Mouse (Mus musculus) spleen, adult 2 months (tissue): ENCODE data around the gene Efna5. TPM values are rescaled to one million over a fixed set of nuclear protein-coding genes. Genes with fewer than 3 reads are reported as not detected.

Source experiments
- DNase-seq, 2 experiments: peaks; one replicate each; pipeline versions ENCODE4 v3.0.0 to v3.0.0-alpha.2; 2012 to 2021; ENCODE audit warnings: low spot score in 2 of 2, low read depth in 1 of 2
- H3K27ac ChIP-seq: fragments of 200-500 bp; 2 replicates; pipeline ENCODE4 v1.5.1; 2012; ENCODE audit warnings: low read length, inconsistent platforms; ENCODE audit not compliant: insufficient read depth
- H3K27me3 ChIP-seq: fragments of 200-500 bp; 2 replicates; pipeline ENCODE4 v1.6.1; 2012; ENCODE audit warnings: mild to moderate bottlenecking, moderate library complexity, low read length, inconsistent platforms; ENCODE audit not compliant: control insufficient read depth, insufficient read depth
- H3K36me3 ChIP-seq: fragments of 200-500 bp; 2 replicates; pipeline ENCODE4 v1.6.1; 2012; ENCODE audit warnings: mild to moderate bottlenecking, low read length, inconsistent platforms; ENCODE audit not compliant: control insufficient read depth, insufficient read depth
- H3K4me1 ChIP-seq: fragments of 200-500 bp; 2 replicates; pipeline ENCODE4 v1.6.1; 2011; ENCODE audit warnings: inconsistent platforms; ENCODE audit not compliant: control insufficient read depth, insufficient read depth, insufficient read length
- H3K4me3 ChIP-seq: fragments of 200-500 bp; 2 replicates; pipeline ENCODE4 v1.5.1; 2011; ENCODE audit warnings: mild to moderate bottlenecking, inconsistent platforms; ENCODE audit not compliant: insufficient read depth, insufficient read length; ENCODE audit errors: extremely low read depth
- CTCF ChIP-seq: fragments of 200-500 bp; IDR thresholded peaks from 2 replicates; pipeline ENCODE4 v1.5.1; 2011; ENCODE audit warnings: mild to moderate bottlenecking, inconsistent platforms; ENCODE audit not compliant: insufficient read depth, insufficient read length, insufficient replicate concordance; ENCODE audit errors: extremely low read depth
- POLR2A ChIP-seq: fragments of 200-500 bp; IDR thresholded peaks from 2 replicates; pipeline ENCODE4 v1.6.1; 2011; ENCODE audit warnings: low read depth, low read length, inconsistent platforms
- WGBS: fragments of 180-500 bp; shearing (Covaris S2); methylation state at CpG from one replicate; pipeline ENCODE4 v1.1.7; 2018; 5-methylcytosine and 5-hydroxymethylcytosine counted together
- polyA plus RNA-seq: library from polyadenylated mRNA; depleted of rRNA; stranded (reverse); fragments of >200 nt; gene quantifications from 2 replicates; pipeline ENCODE4 v1.2.3, GENCODE M21; 2012

Gene Efna5
- polyA plus RNA-seq, 1 experiment: 0.30 TPM

GRCm38 (mm10) chr17:62741020-62741419, 140.1 kb downstream of the Efna5 start:
- Histone ChIP-seq H3K27ac (no peak overlapping the region), H3K4me1 (no peaks in the 10 kb centered on the region), H3K36me3 (no peaks in the 10 kb centered on the region), H3K4me3 (no peak overlapping the region), H3K27me3 (no peaks in the 10 kb centered on the region)
- TF ChIP-seq POLR2A: no peak
- no peak for TF ChIP-seq CTCF
- 69% methylated on average over 6 of the region's 6 CpGs for WGBS
- DNase-seq: no peak

GRCm38 (mm10) chr17:62739993-62740392, 141.1 kb downstream of the Efna5 start:
- TF ChIP-seq POLR2A (no peak), CTCF (no peak)
- Histone ChIP-seq H3K27ac (no peak overlapping the region), H3K4me1 (no peaks in the 10 kb centered on the region), H3K27me3 (no peaks in the 10 kb centered on the region), H3K4me3 (no peak overlapping the region), H3K36me3 (no peaks in the 10 kb centered on the region)
- DNase-seq: no peak
- 85% methylated on average over 6 of the region's 6 CpGs for WGBS

- no peaks in the 10 kb centered on the region for H3K4me1 ChIP-seq
- no peaks in the 10 kb centered on the region for H3K36me3 ChIP-seq
- H3K4me3 ChIP-seq: no peak overlapping the region
- DNase-seq: no peak
- WGBS: 90% methylated on average over 6 of the region's 6 CpGs
- TF ChIP-seq POLR2A (no peak), CTCF (no peak)
- H3K27ac ChIP-seq: no peak overlapping the region
- H3K27me3 ChIP-seq: no peaks in the 10 kb centered on the region
Measured at GRCm38 (mm10) chr17:62737404-62737803, 143.7 kb downstream of the Efna5 start.

GRCm38 (mm10) chr17:62735943-62736342, 145.2 kb downstream of the Efna5 start:
- H3K27ac ChIP-seq: no peak overlapping the region
- no peak for TF ChIP-seq POLR2A
- TF ChIP-seq CTCF: no peak
- DNase-seq: no peak
- WGBS: 35% methylated on average over 11 of the region's 11 CpGs
- no peaks in the 10 kb centered on the region for H3K4me1 ChIP-seq
- H3K36me3 ChIP-seq: no peaks in the 10 kb centered on the region
- no peak overlapping the region for H3K4me3 ChIP-seq
- no peaks in the 10 kb centered on the region for H3K27me3 ChIP-seq

- Histone ChIP-seq H3K27ac (no peak overlapping the region), H3K4me3 (no peak overlapping the region), H3K36me3 (no peaks in the 10 kb centered on the region), H3K27me3 (no peaks in the 10 kb centered on the region), H3K4me1 (no peaks in the 10 kb centered on the region)
- TF ChIP-seq CTCF (no peak), POLR2A (no peak)
- 79% methylated on average over 10 of the region's 10 CpGs for WGBS
- DNase-seq: no peak
Measured at GRCm38 (mm10) chr17:62734901-62735300, 146.2 kb downstream of the Efna5 start.

- 86% methylated on average over 4 of the region's 4 CpGs for WGBS
- no peak overlapping the region for H3K27ac ChIP-seq
- no peak for TF ChIP-seq CTCF
- no peak for TF ChIP-seq POLR2A
- H3K4me1 ChIP-seq: no peaks in the 10 kb centered on the region
- no peaks in the 10 kb centered on the region for H3K36me3 ChIP-seq
- H3K27me3 ChIP-seq: no peaks in the 10 kb centered on the region
- no peak overlapping the region for H3K4me3 ChIP-seq
- no peak for DNase-seq
Measured at GRCm38 (mm10) chr17:62734067-62734466, 147.1 kb downstream of the Efna5 start.

- no peak overlapping the region for H3K27ac ChIP-seq
- no peaks in the 10 kb centered on the region for H3K4me1 ChIP-seq
- H3K4me3 ChIP-seq: no peak overlapping the region
- no peaks in the 10 kb centered on the region for H3K27me3 ChIP-seq
- no peaks in the 10 kb centered on the region for H3K36me3 ChIP-seq
- 59% methylated on average over 10 of the region's 10 CpGs for whole genome bisulfite sequencing
- TF ChIP-seq CTCF (no peak), POLR2A (no peak)
- DNase-seq: no peak
Measured at GRCm38 (mm10) chr17:62729754-62730470, 151.2 kb downstream of the Efna5 start.
